Mouse (Mus musculus) myocyte (in vitro differentiated cells): Measurements from ENCODE around the gene Ublcp1.

Experiments
- CEBPB ChIP-seq: IDR thresholded peaks from 2 replicates; pipeline ENCODE4 v1.6.1; 2011; ENCODE audit warnings: mild to moderate bottlenecking, moderate library complexity; ENCODE audit not compliant: poor library complexity, insufficient read depth, severe bottlenecking
- MAX ChIP-seq: IDR thresholded peaks from one replicate; pipeline ENCODE4 v1.6.1; 2011; ENCODE audit warnings: low read depth, mild to moderate bottlenecking, control low read depth
- MYOD1 ChIP-seq, 3 experiments: IDR thresholded peaks; one replicate each; pipeline ENCODE4 v1.6.1; 2011; ENCODE audit warnings: control low read depth in 2 of 3, low read depth in 2 of 3, mild to moderate bottlenecking in 2 of 3, moderate library complexity in 1 of 3; ENCODE audit not compliant: insufficient read length in 2 of 3, control insufficient read depth in 1 of 3
- MYOG ChIP-seq, 3 experiments: IDR thresholded peaks; one replicate each; pipeline ENCODE4 v1.6.1; 2011; ENCODE audit warnings: control low read depth in 2 of 3, low read depth in 2 of 3, mild to moderate bottlenecking in 2 of 3; ENCODE audit not compliant: insufficient read length in 2 of 3, control insufficient read depth in 1 of 3, insufficient read depth in 1 of 3
- POLR2A ChIP-seq: IDR thresholded peaks from one replicate; pipeline ENCODE4 v1.6.1; 2011; ENCODE audit warnings: low read depth, mild to moderate bottlenecking, control low read depth, moderate library complexity; ENCODE audit not compliant: insufficient read length
- REST ChIP-seq: IDR thresholded peaks from one replicate; pipeline ENCODE4 v1.6.1; 2011; ENCODE audit warnings: mild to moderate bottlenecking, control low read depth, moderate library complexity; ENCODE audit not compliant: insufficient read depth, insufficient read length
- SRF ChIP-seq: IDR thresholded peaks from one replicate; pipeline ENCODE4 v1.6.1; 2011; ENCODE audit warnings: low read depth; ENCODE audit not compliant: control insufficient read depth, insufficient read length
- TCF12 ChIP-seq: IDR thresholded peaks from one replicate; pipeline ENCODE4 v1.6.1; 2011; ENCODE audit warnings: mild to moderate bottlenecking, control low read depth; ENCODE audit not compliant: poor library complexity, insufficient read depth, severe bottlenecking
- TCF3 ChIP-seq: IDR thresholded peaks from one replicate; pipeline ENCODE4 v1.6.1; 2011; ENCODE audit warnings: low read depth, control low read depth; ENCODE audit not compliant: insufficient read length
- USF1 ChIP-seq: IDR thresholded peaks from one replicate; pipeline ENCODE4 v1.6.1; 2011; ENCODE audit warnings: low read depth, mild to moderate bottlenecking, control low read depth, moderate library complexity

GRCm38 (mm10) chr11:44466949-44467442, 3.3 kb downstream of the Ublcp1 start:
- no peak for TF ChIP-seq POLR2A
- TF ChIP-seq USF1 = no peak
- no peak for TF ChIP-seq MYOG (IDR thresholded peaks at IDR 0.05; ENCODE audit: control insufficient read depth in 1 of 3, insufficient read depth in 1 of 3, insufficient read length in 2 of 3, low read depth in 2 of 3)
- no peak for TF ChIP-seq SRF
- no peak for TF ChIP-seq MYOD1 (IDR thresholded peaks at IDR 0.05; ENCODE audit: control insufficient read depth in 1 of 3, insufficient read length in 2 of 3, low read depth in 2 of 3)
- TF ChIP-seq REST = no peak
- TF ChIP-seq TCF12 = no peak
- no peak for TF ChIP-seq CEBPB
- no peak for TF ChIP-seq TCF3
- no peak for TF ChIP-seq MAX
